Mouse (Mus musculus): ENCODE results near the gene Kcnq5. TPM values are rescaled to one million over a fixed set of nuclear protein-coding genes. Genes with fewer than 3 reads are reported as not detected.

Gene Kcnq5
- total and polyA plus RNA-seq, 3 experiments, result 6.5 to 8.7 (median 8.2) TPM

DNA sequence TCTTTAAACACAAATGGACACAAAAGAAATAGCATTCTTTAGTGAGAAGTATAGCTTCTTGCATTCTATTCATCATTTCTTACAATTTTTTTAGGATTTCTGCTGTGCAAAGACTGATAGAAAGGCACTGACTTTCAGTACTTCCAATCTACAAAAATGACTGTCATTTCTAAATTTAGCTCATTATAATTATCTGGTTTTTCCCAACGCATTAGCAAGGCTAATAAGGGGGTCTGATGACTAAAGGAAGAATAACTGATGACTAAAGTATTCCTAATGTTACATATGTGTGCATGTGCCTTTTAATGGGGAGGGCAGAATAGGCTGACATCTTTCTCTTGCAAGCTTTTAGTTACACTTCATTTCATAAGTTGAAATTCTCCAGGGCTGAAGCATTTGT lies 191.2 kb downstream of the Kcnq5 start:
- Histone ChIP-seq H3K9ac (ENCODE audit: insufficient read depth, low read depth) (peak overlapping the region; percentile 48; the same call in 1 of the 2 replicates), H3K4me1 (ENCODE audit: control insufficient read depth in 1 of 2, insufficient read depth in 2 of 2) (peaks cover 5 to 16% of the 10 kb centered on the region in 2 experiments; a peak in 2 of 4 replicates), H3K4me2 (ENCODE audit: insufficient read depth, low read depth, poor library complexity, severe bottlenecking) (peak overlapping the region; percentile 56; the same call in 1 of the 2 replicates), H3K79me2 (replicated peaks; ENCODE audit: control insufficient read depth, extremely low read depth, insufficient read depth, poor library complexity, severe bottlenecking) (0 out of 2 replicates have a peak, but pooled peaks cover 2% of the 10 kb centered on the region), H3K9me3 (replicated peaks; ENCODE audit: low read length) (no peaks in the 10 kb centered on the region), H3K27me3 (replicated peaks) (no peaks in the 10 kb centered on the region), H3K27ac (ENCODE audit: insufficient read depth, low read depth) (peak overlapping the region; percentile 91), H3K36me3 (replicated peaks in 1 of 2; ENCODE audit: control insufficient read depth in 1 of 2, insufficient read depth in 1 of 2, low read length in 1 of 2) (peaks cover 0 to 2% of the 10 kb centered on the region in 2 experiments), H3K4me3 (replicated peaks in 1 of 3; ENCODE audit: low read depth in 2 of 3, low read length in 2 of 3, poor library complexity in 1 of 3) (no peak overlapping the region)
- in situ Hi-C loops (cut with MboI; ENCODE audit: low pct_ligation_motif_present, low pct_unique_long_range_greater_than_20kb, low sequenced_read_pairs), result no loop called here
- TF ChIP-seq POLR2AphosphoS2 (IDR thresholded peaks at IDR 0.05; ENCODE audit: low read depth, low read length), result no peak
- no peak for TF ChIP-seq USF2 (conservative IDR thresholded peaks at IDR 0.05; ENCODE audit: low read depth, low read length)
- no peak for TF ChIP-seq KAT2A (IDR thresholded peaks at IDR 0.05; ENCODE audit: insufficient replicate concordance, low read length)
- TF ChIP-seq NRF1 (IDR thresholded peaks at IDR 0.05; ENCODE audit: low read depth, low read length), result no peak
- TF ChIP-seq ZC3H11A (IDR thresholded peaks at IDR 0.05; ENCODE audit: low read depth, low read length), result no peak
- no peak for TF ChIP-seq NELFE (IDR thresholded peaks at IDR 0.05; ENCODE audit: low read depth, low read length)
- no peak for TF ChIP-seq MXI1 (IDR thresholded peaks at IDR 0.05; ENCODE audit: low read depth, low read length)
- peak; percentile 18; the same call in 1 of the 2 replicates for TF ChIP-seq RCOR1 (conservative IDR thresholded peaks at IDR 0.05; ENCODE audit: low read depth, low read length)
- TF ChIP-seq UBTF (IDR thresholded peaks at IDR 0.05; ENCODE audit: low read depth, low read length), result no peak
- TF ChIP-seq CHD2 (IDR thresholded peaks at IDR 0.05; ENCODE audit: low read length), result peak; percentile 71
- TF ChIP-seq GABPA (IDR thresholded peaks at IDR 0.05; ENCODE audit: insufficient replicate concordance, low read depth, low read length), result no peak
- TF ChIP-seq JUN (IDR thresholded peaks at IDR 0.05; ENCODE audit: insufficient read depth, low read depth, low read length), result peak; percentile 87
- TF ChIP-seq BHLHE40 (IDR thresholded peaks at IDR 0.05; ENCODE audit: low read depth, low read length), result peak; percentile 92
- peak; percentile 88 for TF ChIP-seq EP300 (IDR thresholded peaks at IDR 0.05; ENCODE audit: low read length)
- TF ChIP-seq HCFC1 (IDR thresholded peaks at IDR 0.05; ENCODE audit: low read depth, low read length), result peak; percentile 31; the same call in 1 of the 2 replicates
- TF ChIP-seq MAX (IDR thresholded peaks at IDR 0.05; ENCODE audit: low read length), result no peak; the same call in 1 of the 2 replicates
- peak; percentile 96 for TF ChIP-seq IRF4 (IDR thresholded peaks at IDR 0.05; ENCODE audit: low read depth, low read length)
- peak; percentile 90 for TF ChIP-seq JUND (conservative IDR thresholded peaks at IDR 0.05; ENCODE audit: low read depth, low read length)
- TF ChIP-seq CTCF (conservative IDR thresholded peaks at IDR 0.05 in 1 of 2, IDR thresholded peaks at IDR 0.05 in 1 of 2; ENCODE audit: low read depth in 2 of 2, low read length in 2 of 2), result no peak
- TF ChIP-seq ELF1 (IDR thresholded peaks at IDR 0.05; ENCODE audit: low read depth, low read length), result no peak
- 0 out of 2 replicates have a peak, but pooled peaks have one; percentile 46 for TF ChIP-seq MAZ (IDR thresholded peaks at IDR 0.05; ENCODE audit: low read depth, low read length)
- TF ChIP-seq POLR2A (IDR thresholded peaks at IDR 0.05; ENCODE audit: low read depth, low read length), result no peak
- TF ChIP-seq SMC3 (IDR thresholded peaks at IDR 0.05; ENCODE audit: low read depth, low read length), result no peak
- TF ChIP-seq MAFK (IDR thresholded peaks at IDR 0.05; ENCODE audit: insufficient replicate concordance, low read length), result no peak
- TF ChIP-seq TCF12 (IDR thresholded peaks at IDR 0.05; ENCODE audit: low read depth, low read length), result peak; percentile 43
- TF ChIP-seq CHD1 (IDR thresholded peaks at IDR 0.05; ENCODE audit: low read depth, low read length), result no peak
- TF ChIP-seq E2F4 (IDR thresholded peaks at IDR 0.05; ENCODE audit: insufficient replicate concordance, low read depth, low read length), result 0 out of 2 replicates have a peak, but pooled peaks have one; percentile 15
- no peak for TF ChIP-seq ZKSCAN1 (IDR thresholded peaks at IDR 0.05; ENCODE audit: borderline replicate concordance, low read depth, low read length)
- TF ChIP-seq MYC (IDR thresholded peaks at IDR 0.05; ENCODE audit: low read depth, low read length), result 0 out of 2 replicates have a peak, but pooled peaks have one; percentile 44
- TF ChIP-seq USF1 (IDR thresholded peaks at IDR 0.05; ENCODE audit: low read depth, low read length), result no peak
- TF ChIP-seq PAX5 (IDR thresholded peaks at IDR 0.05; ENCODE audit: low read length), result no peak
- TF ChIP-seq ZMIZ1 (IDR thresholded peaks at IDR 0.05; ENCODE audit: low read depth, low read length), result no peak
- peak; percentile 98 for TF ChIP-seq MEF2A (IDR thresholded peaks at IDR 0.05; ENCODE audit: borderline replicate concordance, low read depth, low read length)
- TF ChIP-seq ZNF384 (IDR thresholded peaks at IDR 0.05; ENCODE audit: low read depth, low read length), result peak; percentile 64
- peak; percentile 89 for TF ChIP-seq ETS1 (conservative IDR thresholded peaks at IDR 0.05; ENCODE audit: low read depth, low read length)
- no peak for TF ChIP-seq TBP (conservative IDR thresholded peaks at IDR 0.05; ENCODE audit: low read depth, low read length)
- TF ChIP-seq SIN3A (IDR thresholded peaks at IDR 0.05; ENCODE audit: low read length), result 0 out of 2 replicates have a peak, but pooled peaks have one; percentile 21
- TF ChIP-seq RAD21 (IDR thresholded peaks at IDR 0.05; ENCODE audit: low read depth, low read length), result no peak
- DNase-seq (ENCODE audit: extremely low read depth), result peak; percentile 40
- dilution Hi-C loops (cut with MboI; ENCODE audit: extremely low pct_ligation_motif_present, extremely low pct_unique_long_range_greater_than_20kb, low sequenced_read_pairs), result no loop called here
